Mouse (Mus musculus) thymus, postnatal 36 days (tissue): ENCODE results near the gene P2ry1.

Experiments used
- DNase-seq, 2 experiments: peaks; one replicate each; pipeline ENCODE4 v3.0.0; 2022; ENCODE audit warnings: mixed read lengths in 2 of 2

Gene P2ry1

GRCm38 (mm10) chr3:61002587-61003501, at the start of gene P2ry1:
TSS of gene P2ry1 (plus strand) at chr3:61002795.
- peak; percentile 76 to 83 for DNase-seq

- no peak for DNase-seq
Measured at GRCm38 (mm10) chr3:60953199-60953736, 49.3 kb upstream of the P2ry1 start.

GRCm38 (mm10) chr3:60954073-60954472, 48.5 kb upstream of the P2ry1 start:
- no peak for DNase-seq

DNA sequence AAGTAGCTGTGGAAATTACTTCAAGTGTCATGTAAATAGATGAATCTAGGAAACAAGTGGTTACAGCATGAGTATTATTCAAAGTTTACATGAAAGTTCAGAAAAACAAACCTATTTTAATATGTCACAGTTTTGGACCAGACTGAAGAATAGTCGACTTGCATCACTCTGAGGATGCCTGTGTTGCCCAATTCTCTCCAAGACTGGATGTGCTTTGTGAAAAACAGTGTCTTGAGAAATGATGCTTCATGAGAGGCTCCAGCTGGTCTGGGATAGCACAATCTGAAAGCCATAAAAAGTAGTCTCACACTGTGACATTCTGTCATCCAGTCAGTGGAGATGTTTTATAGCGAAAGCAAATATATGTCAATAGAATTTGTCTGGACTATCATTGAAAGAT, 43.8 kb upstream of the P2ry1 start:
- no peak for DNase-seq

- DNase-seq: no peak
Measured at GRCm38 (mm10) chr3:60965137-60965536, 37.5 kb upstream of the P2ry1 start.

DNA sequence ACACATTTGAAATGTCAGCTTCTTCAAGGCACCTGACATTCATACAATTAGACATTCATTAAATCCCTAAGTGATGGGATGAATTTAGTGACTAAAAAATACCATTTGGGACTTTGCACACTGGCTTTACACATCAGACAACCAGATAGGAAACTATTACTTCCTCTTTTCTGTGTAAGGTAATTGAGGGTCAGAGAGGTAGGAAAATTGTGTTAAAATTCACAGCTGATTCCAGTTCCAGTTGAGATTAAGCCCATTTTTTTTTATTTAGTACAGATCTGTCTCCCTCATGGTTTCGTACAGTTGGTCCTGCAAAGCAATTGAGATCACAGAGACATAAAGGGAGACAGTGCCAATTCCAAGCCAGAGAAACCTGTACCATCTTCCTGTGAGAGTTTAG, 27.7 kb upstream of the P2ry1 start:
- DNase-seq: no peak

DNA sequence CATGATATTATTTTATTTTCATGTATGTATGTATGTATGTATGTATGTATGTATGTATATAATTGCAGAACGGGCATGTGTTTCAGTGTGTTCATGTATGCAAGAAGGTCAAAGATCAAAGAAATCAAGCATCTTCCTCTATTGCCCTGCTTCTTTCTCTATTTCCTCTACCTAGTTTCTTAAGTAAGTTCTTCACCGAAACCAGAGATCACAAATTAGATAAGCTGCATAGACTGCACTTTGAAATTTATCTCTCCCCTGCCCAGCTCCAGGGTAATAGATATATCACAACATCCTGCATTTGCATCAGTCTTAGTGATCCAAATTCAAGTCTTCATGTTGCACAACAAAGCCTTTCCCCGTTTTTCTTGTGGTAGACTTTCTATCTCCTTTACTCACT, 20.5 kb upstream of the P2ry1 start:
- no peak for DNase-seq

DNA sequence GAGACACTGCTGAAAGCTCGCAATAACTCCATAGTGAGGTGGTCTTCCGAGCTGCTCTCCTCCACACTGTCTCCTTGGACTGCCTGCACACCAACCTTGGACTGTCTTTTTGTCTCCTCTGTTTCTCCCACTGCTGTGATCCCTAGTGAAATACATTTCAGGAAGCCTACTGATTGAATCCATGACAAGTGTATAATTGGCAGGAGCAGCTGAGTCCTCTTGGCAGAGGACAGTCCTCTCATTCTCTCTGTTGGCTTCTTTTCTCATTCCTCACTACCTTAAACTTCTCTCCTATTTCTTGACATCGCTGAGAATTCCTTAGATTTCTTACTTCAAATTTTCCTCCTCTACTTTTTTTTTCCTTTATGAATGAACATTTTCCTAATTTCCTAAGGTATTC, 4.5 kb upstream of the P2ry1 start:
- DNase-seq: no peak

GRCm38 (mm10) chr3:60999715-61000114, 2.9 kb upstream of the P2ry1 start:
- no peak for DNase-seq

DNA sequence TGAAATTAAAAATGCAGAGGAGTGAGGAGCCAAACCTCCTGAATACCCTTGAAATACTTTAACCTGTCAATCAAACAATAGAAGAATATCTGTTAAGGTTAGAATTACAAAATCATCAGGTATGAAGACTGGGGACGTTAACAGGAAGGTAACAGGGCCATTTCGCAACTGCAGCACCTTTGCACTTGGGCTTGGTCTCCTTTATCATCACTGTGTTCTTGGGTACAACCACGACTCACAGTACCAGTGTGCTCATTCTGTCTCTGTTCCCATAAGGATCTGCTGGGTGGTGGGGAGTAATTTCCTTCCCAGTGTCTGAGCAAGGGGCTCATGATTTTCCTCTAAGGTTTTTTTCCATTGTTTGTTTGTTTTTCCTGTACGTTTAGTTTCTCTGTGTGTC, 1.8 kb upstream of the P2ry1 start:
- DNase-seq: no peak

DNA sequence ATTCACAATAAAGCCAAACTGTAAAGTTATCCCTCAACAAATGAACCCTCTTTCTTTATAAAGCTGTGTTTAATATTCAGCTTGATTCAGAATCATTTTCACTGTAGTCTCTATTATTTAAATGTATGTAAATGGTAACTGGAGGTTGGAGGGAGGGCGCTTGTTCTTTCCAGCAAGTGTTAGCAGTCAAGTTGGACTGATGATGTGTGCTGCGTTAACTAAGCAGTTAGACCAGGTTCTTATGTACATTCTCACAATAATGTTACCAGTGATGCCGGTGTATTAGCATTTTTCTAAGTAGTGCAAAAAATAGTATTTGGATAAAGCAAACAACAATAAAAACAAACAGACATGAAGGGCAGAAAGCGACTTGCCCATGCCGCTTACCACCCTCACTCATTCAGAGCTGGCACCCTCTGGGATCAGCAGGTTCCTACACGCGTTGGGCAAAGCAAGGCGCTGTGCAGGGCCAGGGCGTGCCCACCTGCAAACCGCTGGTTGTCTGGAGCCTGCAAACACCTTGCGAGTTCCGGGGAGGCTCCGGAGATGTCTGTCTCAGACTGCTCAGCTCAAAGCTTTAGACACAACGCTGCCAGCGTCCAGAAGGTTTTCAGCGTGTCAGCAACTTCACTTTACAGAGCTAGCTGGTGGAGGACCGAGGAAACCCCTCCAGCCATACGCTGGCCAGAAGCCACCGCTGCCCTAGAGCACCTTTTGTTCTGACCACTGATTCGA, 576 bp upstream of the P2ry1 start:
- DNase-seq: peak in 1 of 2 experiments; percentile 38

DNA sequence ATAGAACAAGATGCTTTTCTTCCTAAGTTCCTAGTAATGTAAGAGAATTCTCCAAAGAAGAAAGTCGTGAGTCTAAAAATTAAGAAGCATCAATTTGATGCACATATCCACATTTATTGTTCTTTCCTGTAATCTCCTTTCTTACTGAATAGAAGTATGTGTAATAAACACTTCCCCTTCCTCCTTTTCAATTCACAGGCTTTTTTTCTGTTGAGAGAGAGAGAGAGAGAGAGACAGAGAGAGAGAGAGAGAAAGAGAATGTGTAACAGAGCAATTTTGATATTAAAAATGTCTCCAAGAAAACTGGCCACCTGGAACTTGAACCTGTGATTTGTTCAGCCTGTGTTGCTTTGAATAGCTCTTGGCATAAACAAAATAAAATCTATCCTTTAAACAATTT, 2.0 kb downstream of the P2ry1 start:
- DNase-seq: no peak

- DNase-seq: no peak
Measured at GRCm38 (mm10) chr3:61011660-61012059, 9.1 kb downstream of the P2ry1 start.

DNA sequence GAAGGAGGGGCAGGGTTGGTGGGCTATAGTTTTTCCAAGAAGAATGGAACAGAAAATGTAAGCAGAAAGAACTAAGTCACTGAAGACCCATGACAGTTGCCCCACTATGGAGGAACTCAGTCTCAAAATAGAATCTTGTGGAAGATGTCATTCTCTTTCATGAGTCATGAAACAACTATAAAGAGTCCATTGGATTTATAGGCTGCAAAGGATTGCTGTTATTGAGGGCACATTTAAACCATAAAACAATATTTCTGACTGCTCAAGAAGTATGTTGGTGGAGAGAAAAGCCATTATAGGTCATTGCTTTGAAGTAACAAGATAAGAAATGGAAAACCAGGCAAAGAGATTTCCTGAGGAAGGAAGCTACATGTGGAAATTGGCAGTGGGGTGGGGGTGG, 10.0 kb downstream of the P2ry1 start:
- no peak for DNase-seq

DNA sequence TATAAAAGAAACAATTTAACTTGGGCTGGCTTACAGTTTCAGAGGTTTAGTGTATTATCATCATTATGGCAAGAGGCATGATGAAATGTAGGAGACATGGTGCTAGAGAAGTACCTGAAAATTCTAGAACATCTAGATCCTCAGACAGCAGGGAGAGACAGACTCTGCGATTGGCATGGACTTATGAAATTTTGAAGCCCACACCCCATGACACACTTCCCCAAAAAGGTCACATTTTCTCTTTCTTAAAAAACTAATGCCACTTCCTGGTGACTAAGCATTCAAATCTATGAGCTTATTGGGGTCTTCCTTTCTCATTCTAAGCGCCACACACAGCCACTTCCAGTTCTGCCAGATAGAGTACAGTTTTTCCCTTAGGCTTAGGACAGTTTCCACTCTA, 14.1 kb downstream of the P2ry1 start:
- DNase-seq: no peak

GRCm38 (mm10) chr3:61032100-61032499, 29.5 kb downstream of the P2ry1 start:
- DNase-seq: no peak

DNA sequence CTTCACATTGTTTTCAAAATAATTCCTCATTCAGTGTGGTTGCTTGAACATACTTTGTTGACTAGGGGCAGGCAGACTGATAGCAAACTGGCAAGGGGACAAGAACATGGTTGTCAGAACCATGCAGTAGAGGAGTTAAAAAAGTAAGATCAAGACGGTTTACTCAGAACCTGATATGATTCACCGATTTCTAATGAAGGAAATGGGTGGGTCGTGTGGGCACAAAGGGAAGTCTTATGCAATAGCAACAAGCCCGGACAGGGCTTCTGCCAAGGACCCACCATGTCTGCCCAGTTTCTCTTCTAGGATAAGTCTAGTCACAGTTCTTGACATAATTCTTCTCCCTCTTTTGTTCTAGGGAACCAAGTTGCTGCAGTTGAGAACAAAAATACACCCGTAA, 33.0 kb downstream of the P2ry1 start:
- DNase-seq: no peak

GRCm38 (mm10) chr3:61039916-61040315, 37.3 kb downstream of the P2ry1 start:
- DNase-seq: no peak

DNA sequence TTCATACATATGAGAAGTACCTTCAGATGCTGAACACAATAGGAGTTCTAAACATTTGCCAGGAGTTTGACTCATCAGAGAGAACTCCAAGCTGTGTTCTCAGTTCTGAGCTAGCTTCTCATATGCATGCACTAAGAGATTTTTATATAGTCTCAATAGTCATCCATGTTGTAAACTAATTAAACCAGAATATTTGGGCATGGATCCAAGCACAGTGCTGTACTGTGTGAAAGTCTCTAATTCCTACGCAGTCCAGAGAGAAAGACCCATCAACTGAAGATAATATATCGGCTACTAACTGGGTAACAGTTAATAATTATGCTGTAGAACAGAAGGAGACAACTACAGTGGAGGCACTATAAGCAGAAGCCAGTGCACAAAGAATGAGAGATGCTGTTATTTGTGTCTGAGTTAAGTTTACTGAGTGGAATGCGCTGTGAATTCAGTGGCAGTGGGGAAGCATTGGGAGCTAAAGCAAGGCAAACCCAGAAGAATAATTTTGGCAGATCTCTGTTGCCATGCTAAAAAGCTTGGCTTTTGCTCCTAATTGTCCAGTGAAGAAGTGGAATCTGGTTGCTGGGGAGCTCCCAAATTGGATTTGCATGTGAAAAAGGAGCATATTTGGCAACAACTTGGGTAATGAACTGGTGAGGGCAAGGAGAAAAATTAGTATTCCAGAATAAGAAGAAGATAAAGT, 47.5 kb downstream of the P2ry1 start:
- no peak for DNase-seq
